Mouse (Mus musculus) kidney, postnatal 4 days (tissue): ENCODE measurements at regions not wholly inside any gene's neighbourhood (a gene's known extent, or its start where the extent isn't known, plus 50 kb on each side); places are given as distances from the start of the nearest gene placed in this dataset.
"Not testable (repeated sequence)": the region's sequence is repeated elsewhere in the genome, so short reads cannot be mapped to it uniquely, and the experiment has no call there.

ENCODE experiments used
- DNase-seq, 2 experiments: peaks; one replicate each; pipeline ENCODE4 v3.0.0; 2021; ENCODE audit warnings: mixed read lengths in 2 of 2

- DNase-seq: not testable (repeated sequence)
Measured at GRCm38 (mm10) chr1:141246125-141246524, 1000.2 kb downstream of the Kcnt2 start.

DNA sequence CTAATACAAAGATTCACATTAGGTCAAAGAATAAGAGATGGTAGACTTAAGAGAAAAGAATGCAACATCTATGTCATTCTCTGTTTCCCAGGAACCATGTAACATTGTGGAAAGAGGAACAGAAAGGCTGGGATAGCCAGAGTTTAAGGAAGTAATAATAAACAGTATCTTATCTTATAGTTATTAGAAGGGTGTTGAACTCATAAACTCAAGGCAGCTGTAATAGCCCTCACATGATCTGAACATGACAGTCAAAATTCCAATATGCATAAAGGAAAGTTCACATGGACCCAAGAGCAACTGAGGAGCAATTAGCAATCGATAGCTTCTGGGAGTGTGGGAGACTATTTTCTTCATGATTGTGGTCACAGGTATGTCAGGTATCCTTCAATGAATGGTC is 1028.8 kb downstream of the Kcnt2 start:
- DNase-seq: no peak

DNA sequence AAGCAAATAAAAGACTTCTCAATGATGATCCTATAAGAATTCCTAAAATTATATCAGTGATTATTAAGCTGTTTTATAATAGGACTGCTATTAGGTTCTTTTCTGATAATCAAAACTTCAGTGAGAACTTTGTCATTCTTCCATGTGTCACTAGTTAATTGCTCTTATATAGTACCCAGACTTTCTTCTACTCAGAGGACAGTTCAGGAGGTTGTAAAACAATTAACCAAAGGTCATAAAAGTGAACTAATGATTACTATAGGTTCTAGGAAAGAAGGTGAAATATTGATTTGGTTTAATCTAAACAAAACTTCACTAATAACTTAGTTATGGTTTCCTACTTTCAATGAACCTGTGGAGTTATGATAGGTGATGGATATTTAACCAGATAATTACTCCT is 1035.6 kb downstream of the Kcnt2 start:
- no peak for DNase-seq

- no peak for DNase-seq
Measured at GRCm38 (mm10) chr1:141322968-141323367, 1077.0 kb downstream of the Kcnt2 start.

DNA sequence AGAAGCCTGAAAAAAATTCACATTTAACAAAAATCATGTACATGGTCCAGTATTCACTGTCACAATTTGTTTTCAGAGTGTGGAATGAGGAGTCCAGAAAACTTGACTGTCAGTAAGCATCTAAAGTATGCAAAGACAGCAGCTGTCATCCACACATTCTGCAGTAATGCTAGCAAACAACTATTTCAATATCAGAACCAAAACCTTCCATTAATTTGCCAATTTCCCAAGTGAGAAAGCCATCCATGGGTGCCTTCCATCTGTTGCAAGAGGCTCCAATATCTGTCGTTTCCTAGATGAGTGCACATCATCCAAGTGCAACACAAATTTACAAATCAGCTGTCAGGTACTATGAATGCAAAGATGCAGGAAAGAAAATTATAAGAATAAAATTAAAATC is 1092.1 kb downstream of the Kcnt2 start:
- DNase-seq: no peak

DNA sequence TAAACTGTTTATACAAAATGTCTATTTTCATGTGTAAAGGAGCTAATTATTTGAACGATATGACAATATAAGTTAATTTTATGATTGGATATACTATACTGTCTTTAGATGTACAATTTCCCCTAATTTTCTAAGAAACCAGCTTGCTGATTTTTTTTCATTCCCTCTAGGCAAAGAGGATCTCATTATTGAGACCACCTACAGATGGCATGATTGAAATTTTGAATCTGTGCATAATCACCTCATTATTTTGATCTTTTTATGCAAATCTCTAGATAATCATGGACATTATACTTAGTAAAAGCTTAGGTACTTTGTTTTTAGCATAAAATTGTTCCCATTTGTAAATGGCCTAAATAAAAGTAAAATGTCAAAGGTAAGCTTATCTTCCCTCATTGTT is 1123.5 kb downstream of the Kcnt2 start:
- no peak for DNase-seq

- DNase-seq: no peak
Measured at GRCm38 (mm10) chr1:141375966-141376365, 1130.0 kb downstream of the Kcnt2 start.

GRCm38 (mm10) chr1:141401334-141401733 is 1155.4 kb downstream of the Kcnt2 start:
- no peak for DNase-seq

DNA sequence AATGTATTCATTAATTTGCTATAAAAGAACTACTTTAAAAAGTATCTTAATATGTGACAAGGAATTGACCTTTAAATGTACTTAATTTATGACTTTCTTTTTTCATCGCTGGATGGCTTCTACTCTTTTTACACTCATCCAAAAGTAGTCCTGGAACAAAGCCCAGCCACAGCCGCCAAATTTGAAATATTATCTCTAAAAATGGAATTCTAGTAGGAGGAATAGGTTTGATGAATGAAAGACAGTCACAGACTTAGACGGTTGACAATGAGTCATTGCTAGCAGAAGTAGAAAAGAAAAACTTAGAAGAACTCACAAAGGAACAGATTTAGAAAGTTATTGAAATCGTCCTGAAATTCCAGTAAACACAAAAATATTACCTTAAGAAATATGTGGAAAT is 1183.7 kb downstream of the Kcnt2 start:
- peak; percentile 6 for DNase-seq

GRCm38 (mm10) chr1:141430117-141430516 is 1184.2 kb downstream of the Kcnt2 start:
- no peak for DNase-seq

GRCm38 (mm10) chr1:141435452-141435851 is 1189.5 kb downstream of the Kcnt2 start:
- DNase-seq: no peak

- no peak for DNase-seq
Measured at GRCm38 (mm10) chr1:141440234-141440633, 1194.3 kb downstream of the Kcnt2 start.

GRCm38 (mm10) chr1:141450960-141451359 is 1205.0 kb downstream of the Kcnt2 start:
- DNase-seq: no peak

DNA sequence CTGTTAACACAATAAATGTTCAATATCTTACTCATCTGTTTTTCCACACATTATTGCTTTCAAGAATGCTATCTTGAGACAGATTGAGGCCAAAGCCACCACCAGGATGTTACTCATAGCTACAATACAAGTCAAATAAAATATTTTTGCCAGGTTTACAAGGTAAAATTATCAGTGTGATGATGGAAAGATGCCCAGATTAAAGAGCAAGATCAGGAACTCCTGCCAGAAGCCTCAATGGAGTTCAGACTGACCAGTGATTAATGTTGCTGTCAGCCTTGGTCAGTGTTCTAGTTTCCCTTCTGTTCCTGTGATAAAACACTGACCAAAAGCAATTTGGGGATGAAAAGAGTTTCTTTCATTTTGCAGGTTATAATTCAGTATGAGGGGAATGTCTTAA is 1218.6 kb downstream of the Kcnt2 start:
- no peak for DNase-seq
